Mouse (Mus musculus): Measurements from ENCODE around the gene Rtl8a. TPM values are rescaled to one million over a fixed set of nuclear protein-coding genes. Genes with fewer than 3 reads are reported as not detected.
"Not testable (repeated sequence)": the region's sequence is repeated elsewhere in the genome, so short reads cannot be mapped to it uniquely, and the experiment has no call there.

Gene Rtl8a
- polyA plus RNA-seq, 1 experiment from 2014 or later, result 49.5 TPM

DNA sequence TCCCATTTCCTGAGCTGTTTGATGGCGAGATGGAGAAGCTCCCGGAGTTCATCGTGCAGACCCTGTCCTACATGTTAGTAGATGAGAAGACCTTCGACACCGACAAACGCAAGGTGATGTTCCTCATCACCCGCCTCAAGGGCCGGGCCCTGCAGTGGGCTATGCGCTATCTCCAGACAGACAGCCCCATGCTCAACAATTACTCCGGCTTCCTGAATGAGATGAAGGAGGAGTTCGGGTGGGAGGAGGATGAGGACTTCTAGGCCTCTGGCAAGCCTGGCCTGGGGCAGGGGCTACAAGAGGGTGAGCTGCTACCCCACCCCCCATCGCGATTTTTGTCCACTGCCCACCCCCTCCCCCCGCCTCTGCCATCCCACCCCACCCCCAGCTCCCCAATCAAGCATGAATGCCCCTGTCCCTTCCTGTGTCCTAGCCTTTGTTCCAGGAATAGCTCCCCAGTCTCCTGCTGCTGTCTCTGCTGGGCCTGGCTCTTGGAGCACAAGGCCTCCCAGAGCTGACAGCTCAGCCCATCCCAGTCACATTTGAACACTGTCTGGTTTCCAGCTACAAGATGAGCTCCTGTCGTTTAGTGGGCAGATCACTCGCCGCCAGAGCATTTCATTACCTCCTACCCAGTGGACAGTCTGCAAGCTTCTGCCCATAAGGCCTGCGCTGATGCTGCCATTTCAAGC is 35.2 kb downstream of the Rtl8a start:
- Histone ChIP-seq H3K4me2 (ENCODE audit: low read depth, low read length) (peak overlapping the region; percentile 55), H3K27ac (replicated peaks; ENCODE audit: low read depth, low read length) (no peak overlapping the region), H3K9ac (replicated peaks; ENCODE audit: low read length) (peak overlapping the region; percentile 47), H3K36me3 (replicated peaks; ENCODE audit: control insufficient read depth, insufficient read depth, low read depth, low read length) (no peaks in the 10 kb centered on the region), H3K27me3 (ENCODE audit: control insufficient read depth, insufficient read depth, low read length) (no peaks in the 10 kb centered on the region), H3K9me3 (replicated peaks; ENCODE audit: control insufficient read depth, low read length) (no peaks in the 10 kb centered on the region), H3K4me3 (ENCODE audit: low read depth, low read length) (peak overlapping the region; percentile 34), H3K4me1 (ENCODE audit: control insufficient read depth, insufficient read depth, low read length) (no peaks in the 10 kb centered on the region)
- ATAC-seq (replicated peaks; ENCODE audit: insufficient number of reproducible peaks, low FRiP score, low TSS enrichment, low read depth) (peak; percentile 50), DNase-seq (ENCODE audit: low spot score) (peak; percentile 0)
- WGBS, result 23% methylated on average over 14 of the region's 18 CpGs

DNA sequence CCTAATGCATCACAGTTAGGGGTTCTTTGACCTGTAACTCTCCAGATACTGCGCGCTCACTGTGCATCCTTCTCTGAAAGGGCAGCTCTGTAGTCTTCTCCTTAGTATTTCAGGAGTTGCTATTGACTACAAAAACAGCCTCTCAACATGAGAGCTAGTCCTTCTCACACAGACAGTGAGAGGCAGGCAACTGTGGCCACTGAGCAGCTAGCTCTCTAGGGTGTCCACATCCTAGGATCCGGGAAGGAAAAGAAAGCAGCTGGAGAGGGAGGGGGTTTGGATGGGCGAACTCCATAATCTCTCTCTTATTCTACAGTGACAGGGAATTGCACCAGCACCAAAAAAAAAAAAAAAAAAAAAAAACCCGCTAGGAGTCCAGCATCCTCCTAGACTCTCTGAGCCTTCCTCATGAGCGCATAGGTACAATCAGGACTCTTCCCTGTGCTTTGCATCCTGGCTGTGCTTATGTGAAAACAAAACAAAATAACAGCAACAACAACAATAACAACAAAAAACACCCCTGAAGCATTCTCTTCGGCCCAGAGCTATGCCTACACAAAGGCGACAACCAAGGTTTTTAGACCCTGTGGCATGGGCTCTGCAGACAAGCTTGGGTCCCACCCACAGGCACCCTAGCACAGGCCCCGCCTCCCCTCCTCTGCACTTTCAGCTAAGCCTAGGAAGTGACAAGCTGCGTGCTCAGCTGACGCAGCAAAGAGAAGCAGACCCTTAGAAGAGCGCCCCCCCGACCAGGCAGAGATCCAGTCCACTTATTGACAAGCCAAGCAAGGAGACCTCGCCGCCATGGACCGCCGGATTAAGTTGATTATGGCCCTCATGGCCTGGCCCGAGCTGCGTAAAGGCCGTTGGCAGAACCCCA is 36.0 kb downstream of the Rtl8a start, which contains the start of gene Rtl8c:
Gene Rtl8c (plus strand): TSS at position 791 of the 880 bp plus-strand sequence.
- 25% methylated on average over 19 of the region's 20 CpGs for WGBS
- ATAC-seq (replicated peaks; ENCODE audit: insufficient number of reproducible peaks, low FRiP score, low TSS enrichment, low read depth) (peak; percentile 87), DNase-seq (ENCODE audit: low spot score) (peak; percentile 74)
- Histone ChIP-seq H3K4me3 (ENCODE audit: low read depth, low read length) (peak within 1 kb of the TSS; percentile 34), H3K9ac (replicated peaks; ENCODE audit: low read length) (peak within 1 kb of the TSS; percentile 47), H3K27ac (replicated peaks; ENCODE audit: low read depth, low read length) (no peak within 1 kb of the TSS), H3K9me3 (replicated peaks; ENCODE audit: control insufficient read depth, low read length) (no peaks in the 10 kb centered on the region), H3K4me1 (ENCODE audit: control insufficient read depth, insufficient read depth, low read length) (no peaks in the 10 kb centered on the region), H3K4me2 (ENCODE audit: low read depth, low read length) (peak within 1 kb of the TSS; percentile 55), H3K27me3 (ENCODE audit: control insufficient read depth, insufficient read depth, low read length) (no peaks in the 10 kb centered on the region), H3K36me3 (replicated peaks; ENCODE audit: control insufficient read depth, insufficient read depth, low read depth, low read length) (no peaks in the 10 kb centered on the region)

DNA sequence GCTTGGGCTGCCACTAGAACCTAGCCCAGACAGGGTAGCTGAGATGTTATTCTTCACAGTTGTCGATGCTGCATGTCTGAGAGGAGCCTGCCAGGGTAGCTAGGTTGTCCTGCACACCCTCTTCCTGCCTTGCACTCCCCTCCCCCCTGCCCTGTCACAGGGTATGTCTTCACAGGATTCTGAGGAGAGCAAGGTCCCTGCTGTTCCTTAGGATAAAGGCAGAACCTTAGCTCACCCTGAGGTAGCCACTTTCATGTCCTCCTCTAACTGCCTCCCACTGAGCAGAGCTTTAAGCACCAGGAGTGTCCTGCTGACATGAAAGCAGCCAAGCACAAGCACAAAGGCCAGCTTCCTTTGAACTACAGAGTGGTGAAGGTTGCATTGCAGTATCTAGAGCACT is 37.3 kb downstream of the Rtl8a start:
- H3K4me2 ChIP-seq (ENCODE audit: low read depth, low read length); H3K4me3 ChIP-seq (ENCODE audit: low read depth, low read length); ATAC-seq (replicated peaks; ENCODE audit: insufficient number of reproducible peaks, low FRiP score, low TSS enrichment, low read depth); H3K4me1 ChIP-seq (ENCODE audit: control insufficient read depth, insufficient read depth, low read length); H3K36me3 ChIP-seq (replicated peaks; ENCODE audit: control insufficient read depth, insufficient read depth, low read depth, low read length); H3K27ac ChIP-seq (replicated peaks; ENCODE audit: low read depth, low read length); H3K9ac ChIP-seq (replicated peaks; ENCODE audit: low read length); H3K9me3 ChIP-seq (replicated peaks; ENCODE audit: control insufficient read depth, low read length); H3K27me3 ChIP-seq (ENCODE audit: control insufficient read depth, insufficient read depth, low read length); DNase-seq (ENCODE audit: low spot score): not testable (repeated sequence)
- 17% methylated on average over 1 of the region's 1 CpGs for WGBS

DNA sequence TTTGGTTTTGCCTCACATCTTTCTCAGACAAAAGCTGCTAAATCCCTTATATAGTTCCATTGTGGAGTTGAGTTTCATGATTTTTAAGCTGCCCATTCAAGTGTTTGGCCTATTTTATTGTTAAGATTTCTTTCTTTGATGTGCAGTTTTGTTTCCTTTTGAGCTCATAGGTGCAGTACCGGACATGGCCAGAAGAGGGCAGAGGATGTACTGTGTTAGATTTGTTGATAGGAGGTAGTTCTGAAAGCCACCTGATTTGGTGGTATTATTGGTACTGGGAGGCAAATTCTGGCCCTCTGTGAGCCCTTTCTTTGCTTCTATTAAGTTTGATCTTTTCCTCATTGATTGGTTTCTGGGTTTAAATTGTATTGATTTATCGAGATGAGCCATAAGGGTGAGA is 43.5 kb downstream of the Rtl8a start:
- H3K36me3 ChIP-seq (replicated peaks; ENCODE audit: control insufficient read depth, insufficient read depth, low read depth, low read length); ATAC-seq (replicated peaks; ENCODE audit: insufficient number of reproducible peaks, low FRiP score, low TSS enrichment, low read depth); H3K4me1 ChIP-seq (ENCODE audit: control insufficient read depth, insufficient read depth, low read length); DNase-seq (ENCODE audit: low spot score); H3K27me3 ChIP-seq (ENCODE audit: control insufficient read depth, insufficient read depth, low read length); H3K27ac ChIP-seq (replicated peaks; ENCODE audit: low read depth, low read length); H3K4me3 ChIP-seq (ENCODE audit: low read depth, low read length); H3K4me2 ChIP-seq (ENCODE audit: low read depth, low read length); H3K9ac ChIP-seq (replicated peaks; ENCODE audit: low read length); H3K9me3 ChIP-seq (replicated peaks; ENCODE audit: control insufficient read depth, low read length): not testable (repeated sequence)
- WGBS, result 0% methylated on average over 1 of the region's 2 CpGs

Other genes with a start within 250 kb of the Rtl8a start
- gene Etd, start 208.8 kb downstream of the Rtl8a start, polyA plus RNA-seq (2014; fragmentation: Nextera tagmentation; extraction: Ambion mirVana), result not detected in 2 replicates
- gene Rtl8c, start 35.6 kb downstream of the Rtl8a start, polyA plus RNA-seq (2014; fragmentation: Nextera tagmentation; extraction: Ambion mirVana), result 21.3 and 27.6 TPM in 2 replicates
- not detected in 2 replicates for gene Gm14597, start 34.7 kb downstream of the Rtl8a start, polyA plus RNA-seq (2014; fragmentation: Nextera tagmentation; extraction: Ambion mirVana)
- gene Rtl8b, start 26.7 kb upstream of the Rtl8a start, polyA plus RNA-seq (2014; fragmentation: Nextera tagmentation; extraction: Ambion mirVana), result 54.2 and 57.5 TPM in 2 replicates
- gene 4930502E18Rik, start 81.1 kb upstream of the Rtl8a start, polyA plus RNA-seq (2014; fragmentation: Nextera tagmentation; extraction: Ambion mirVana), result 0.24 and 0.43 TPM in 2 replicates
- gene 1700013H16Rik, start 114.1 kb upstream of the Rtl8a start, polyA plus RNA-seq (2014; fragmentation: Nextera tagmentation; extraction: Ambion mirVana), result 0.28 TPM in 1 of 2 replicates, not detected in the other
- not detected in 2 replicates for gene Zfp36l3, start 132.7 kb upstream of the Rtl8a start, polyA plus RNA-seq (2014; fragmentation: Nextera tagmentation; extraction: Ambion mirVana)
- gene Xlr, start 154.0 kb upstream of the Rtl8a start, polyA plus RNA-seq (2014; fragmentation: Nextera tagmentation; extraction: Ambion mirVana), result 1.1 and 1.5 TPM in 2 replicates

Measured in embryonic facial prominence, embryonic 11.5 days (tissue).